Mouse (Mus musculus) embryonic facial prominence, embryonic 10.5 days (tissue): ENCODE results near the gene Kif5a. TPM values are rescaled to one million over a fixed set of nuclear protein-coding genes. Genes with fewer than 3 reads are reported as not detected.

Experiments used
- DNase-seq: peaks from one replicate; pipeline ENCODE4 v3.0.0-alpha.2; 2017; ENCODE audit warnings: low spot score
- H3K27ac ChIP-seq: fragments of 300-500 bp; sonication (generic); replicated peaks from 2 replicates; pipeline ENCODE4 v1.5.1; 2016; ENCODE audit warnings: mild to moderate bottlenecking
- H3K27me3 ChIP-seq: fragments of 300-500 bp; sonication (generic); replicated peaks from 2 replicates; pipeline ENCODE4 v1.6.1; 2016; ENCODE audit warnings: low read depth, mild to moderate bottlenecking; ENCODE audit not compliant: poor library complexity, severe bottlenecking
- H3K36me3 ChIP-seq: fragments of 300-500 bp; sonication (generic); replicated peaks from 2 replicates; pipeline ENCODE4 v1.6.1; 2016; ENCODE audit warnings: mild to moderate bottlenecking, moderate library complexity
- H3K4me1 ChIP-seq: fragments of 300-500 bp; sonication (generic); 2 replicates; pipeline ENCODE4 v1.6.1; 2016
- H3K4me3 ChIP-seq: fragments of 300-500 bp; sonication (generic); 2 replicates; pipeline ENCODE4 v1.5.1; 2016; ENCODE audit warnings: mild to moderate bottlenecking, moderate library complexity
- H3K9me3 ChIP-seq: fragments of 300-500 bp; sonication (generic); 2 replicates; pipeline ENCODE4 v1.6.1; 2016; ENCODE audit warnings: mild to moderate bottlenecking
- WGBS: fragments of 180-500 bp; shearing (Covaris S2); methylation state at CpG from one replicate; pipeline ENCODE4 v1.1.7; 2016; 5-methylcytosine and 5-hydroxymethylcytosine counted together
- polyA plus RNA-seq: library from polyadenylated mRNA; unstranded; fragments of >200 nt; fragmentation: Nextera tagmentation; extraction: Ambion mirVana; gene quantifications from 2 replicates; pipeline ENCODE4 v1.2.1, GENCODE M21; 2016

Gene Kif5a
- polyA plus RNA-seq, 1 experiment from 2014 or later: 11.6 TPM

- DNase-seq: peak; percentile 49
- Histone ChIP-seq H3K27me3 (peaks cover 96% of the 10 kb centered on the region), H3K4me1 (peaks cover 60% of the 10 kb centered on the region), H3K27ac (peak within 1 kb of the TSS; percentile 35; the same call in 1 of the 2 replicates), H3K4me3 (peak within 1 kb of the TSS; percentile 45), H3K36me3 (peaks cover 21% of the 10 kb centered on the region), H3K9me3 (no peaks in the 10 kb centered on the region)
- 2% methylated on average over 34 of the region's 34 CpGs for WGBS
Measured at GRCm38 (mm10) chr10:127179871-127180694, 83.1 kb downstream of the Kif5a start, which contains the start of gene Slc26a10. TSS of gene Slc26a10 (minus strand) at chr10:127180645.

- Histone ChIP-seq H3K4me1 (peaks cover 45% of the 10 kb centered on the region), H3K27ac (no peak overlapping the region; the same call in 1 of the 2 replicates), H3K4me3 (peak overlapping the region; percentile 51), H3K27me3 (peaks cover 80% of the 10 kb centered on the region), H3K36me3 (peaks cover 10% of the 10 kb centered on the region), H3K9me3 (no peaks in the 10 kb centered on the region)
- DNase-seq: peak; percentile 38
- 5% methylated on average over 41 of the region's 41 CpGs for WGBS
Measured at GRCm38 (mm10) chr10:127178286-127179027, 84.7 kb downstream of the Kif5a start.

GRCm38 (mm10) chr10:127177719-127178118 lies 85.4 kb downstream of the Kif5a start:
- Histone ChIP-seq H3K9me3 (no peaks in the 10 kb centered on the region), H3K4me1 (peaks cover 41% of the 10 kb centered on the region), H3K27me3 (peaks cover 73% of the 10 kb centered on the region), H3K27ac (no peak overlapping the region), H3K36me3 (peaks cover 3% of the 10 kb centered on the region), H3K4me3 (peak overlapping the region; percentile 51)
- 1% methylated on average over 23 of the region's 23 CpGs for WGBS
- DNase-seq: peak; percentile 90

GRCm38 (mm10) chr10:127177235-127177634 lies 85.9 kb downstream of the Kif5a start:
- no peak for DNase-seq
- Histone ChIP-seq H3K9me3 (no peaks in the 10 kb centered on the region), H3K27me3 (peaks cover 69% of the 10 kb centered on the region), H3K27ac (no peak overlapping the region), H3K36me3 (no peaks in the 10 kb centered on the region), H3K4me3 (peak overlapping the region; percentile 51), H3K4me1 (peaks cover 41% of the 10 kb centered on the region)
- WGBS: 21% methylated on average over 9 of the region's 9 CpGs

GRCm38 (mm10) chr10:127176756-127177155 lies 86.4 kb downstream of the Kif5a start:
- Histone ChIP-seq H3K27ac (no peak overlapping the region), H3K4me3 (peak overlapping the region; percentile 36), H3K36me3 (no peaks in the 10 kb centered on the region), H3K9me3 (no peaks in the 10 kb centered on the region), H3K27me3 (peaks cover 69% of the 10 kb centered on the region), H3K4me1 (peaks cover 41% of the 10 kb centered on the region)
- peak; percentile 37 for DNase-seq
- WGBS: 4% methylated on average over 7 of the region's 7 CpGs

- WGBS: 33% methylated on average over 3 of the region's 3 CpGs
- Histone ChIP-seq H3K27ac (no peak overlapping the region), H3K9me3 (no peaks in the 10 kb centered on the region), H3K4me3 (peak overlapping the region; percentile 36), H3K4me1 (peaks cover 42% of the 10 kb centered on the region), H3K27me3 (peaks cover 69% of the 10 kb centered on the region), H3K36me3 (no peaks in the 10 kb centered on the region)
- no peak for DNase-seq
Measured at GRCm38 (mm10) chr10:127176228-127176627, 86.9 kb downstream of the Kif5a start.

Other genes with a start within 250 kb of the Kif5a start
- 103 and 106 TPM in 2 replicates for gene Tsfm, start 232.5 kb downstream of the Kif5a start, polyA plus RNA-seq
- 58.6 and 62.4 TPM in 2 replicates for gene Mettl1, start 221.9 kb downstream of the Kif5a start, polyA plus RNA-seq
- gene Eef1akmt3, start 221.8 kb downstream of the Kif5a start, polyA plus RNA-seq: 0.27 and 0.29 TPM in 2 replicates
- gene Cyp27b1, start 215.1 kb downstream of the Kif5a start, polyA plus RNA-seq: 0.14 TPM in 2 replicates
- 1.2 and 1.3 TPM in 2 replicates for gene March9, start 203.2 kb downstream of the Kif5a start, polyA plus RNA-seq
- gene Cdk4, start 199.8 kb downstream of the Kif5a start, polyA plus RNA-seq: 3,008 and 3,023 TPM in 2 replicates
- 168 and 180 TPM in 2 replicates for gene Tspan31, start 193.1 kb downstream of the Kif5a start, polyA plus RNA-seq
- 0.04 and 0.21 TPM in 2 replicates for gene Agap2, start 188.1 kb downstream of the Kif5a start, polyA plus RNA-seq
- gene Os9, start 142.2 kb downstream of the Kif5a start, polyA plus RNA-seq: 59.7 and 60.1 TPM in 2 replicates
- gene B4galnt1, start 98.1 kb downstream of the Kif5a start, polyA plus RNA-seq: 3.0 and 3.8 TPM in 2 replicates
- 2.1 and 2.9 TPM in 2 replicates for gene Slc26a10, start 82.7 kb downstream of the Kif5a start, polyA plus RNA-seq
- gene Arhgef25, start 73.3 kb downstream of the Kif5a start, polyA plus RNA-seq: 26.9 and 29.6 TPM in 2 replicates
- gene Dtx3, start 67.6 kb downstream of the Kif5a start, polyA plus RNA-seq: 107 and 115 TPM in 2 replicates
- gene Pip4k2c, start 51.8 kb downstream of the Kif5a start, polyA plus RNA-seq: 25.3 and 25.9 TPM in 2 replicates
- gene Dctn2, start 3.0 kb upstream of the Kif5a start, polyA plus RNA-seq: 187 and 197 TPM in 2 replicates
- 11.1 and 12.2 TPM in 2 replicates for gene Mbd6, start 25.7 kb upstream of the Kif5a start, polyA plus RNA-seq
- gene Mars, start 48.4 kb upstream of the Kif5a start, polyA plus RNA-seq: 160 and 175 TPM in 2 replicates
- 2.0 and 2.1 TPM in 2 replicates for gene Arhgap9, start 58.6 kb upstream of the Kif5a start, polyA plus RNA-seq
- 11.4 and 13.0 TPM in 2 replicates for gene Gli1, start 78.6 kb upstream of the Kif5a start, polyA plus RNA-seq
- gene Inhbe, start 91.1 kb upstream of the Kif5a start, polyA plus RNA-seq: 0.04 TPM in 1 of 2 replicates, not detected in the other
- gene Inhbc, start 107.1 kb upstream of the Kif5a start, polyA plus RNA-seq: 0.09 and 0.10 TPM in 2 replicates
- gene R3hdm2, start 117.0 kb upstream of the Kif5a start, polyA plus RNA-seq: 33.9 and 41.9 TPM in 2 replicates
- 0.57 and 0.58 TPM in 2 replicates for gene Stac3, start 238.3 kb upstream of the Kif5a start, polyA plus RNA-seq